Mouse (Mus musculus): ENCODE measurements around the gene Cherp. TPM values are rescaled to one million over a fixed set of nuclear protein-coding genes. Genes with fewer than 3 reads are reported as not detected.
A peak's percentile ranks its signal among the peaks of the same experiment; 100 is the strongest.

Cherp gene
- total RNA-seq (2021), result 10 to 100 TPM; 45.9 to 55.4 TPM

DNA sequence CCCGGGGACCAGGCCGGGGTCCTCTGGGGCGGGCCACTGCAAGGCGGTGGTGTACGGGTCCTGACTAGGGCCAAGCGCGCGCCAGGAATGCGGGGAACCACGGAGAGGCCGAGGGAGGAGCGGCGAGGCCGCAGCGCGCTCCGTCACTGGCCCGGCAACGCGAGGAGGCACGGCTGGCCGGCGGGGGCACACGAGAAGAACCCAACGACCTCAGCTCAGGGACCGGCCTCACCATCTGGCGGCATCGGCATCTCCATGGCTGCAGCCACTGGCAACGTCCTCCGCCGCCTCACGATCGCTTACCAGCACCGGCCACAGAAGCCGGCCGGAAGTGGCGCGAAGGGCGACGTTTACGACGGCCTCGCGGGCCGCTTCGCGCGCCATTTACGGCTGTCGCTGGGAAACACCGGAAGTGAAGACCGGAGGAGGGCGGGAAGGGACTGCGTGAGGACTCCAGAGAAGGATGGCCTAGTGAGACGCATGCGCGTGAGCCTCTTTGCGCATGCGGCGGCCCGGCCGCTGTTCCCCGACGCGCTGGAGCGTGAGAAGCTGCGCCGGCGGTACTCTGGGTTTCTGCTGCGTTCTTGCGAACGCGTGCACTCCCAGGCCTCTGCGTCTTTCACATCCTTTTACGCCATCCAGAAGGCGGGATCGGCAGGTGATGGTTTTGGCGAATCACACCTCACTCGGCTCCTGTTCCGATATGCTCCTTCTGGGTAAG lies at the start of gene Cherp:
Gene Cherp, minus strand, starts transcription at position 401 of the 721 bp plus-strand sequence.
- intact Hi-C loops (cut with DNase I), result loop anchor here (2.0 to 5.0 kb wide), 2 partner anchors 18 to 298 kb away; partner anchors contain the start of gene Slc35e1
- peak; percentile 98 for DNase-seq

DNA sequence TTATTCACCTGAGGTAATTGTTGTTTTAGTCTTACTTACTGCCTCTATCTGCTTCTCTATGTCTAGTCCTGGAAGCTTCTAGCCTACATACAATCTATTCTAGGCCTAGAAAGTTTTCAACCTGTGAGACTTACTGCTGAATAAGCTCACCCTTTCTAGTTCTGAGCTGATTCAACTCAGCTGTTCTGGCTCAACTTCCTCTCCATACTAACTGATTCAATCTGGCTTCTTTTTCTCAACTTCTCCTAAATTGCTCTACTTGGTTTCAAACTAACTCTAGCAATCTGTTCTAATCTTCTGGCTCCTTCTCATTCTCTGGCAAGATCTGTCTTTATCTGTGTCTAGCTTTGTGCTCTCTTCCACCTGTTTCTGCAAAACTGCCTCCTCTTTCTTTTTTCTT lies 46.9 kb upstream of the Cherp start:
- no peak for DNase-seq
- intact Hi-C loops (cut with DNase I), result no loop called here

DNA sequence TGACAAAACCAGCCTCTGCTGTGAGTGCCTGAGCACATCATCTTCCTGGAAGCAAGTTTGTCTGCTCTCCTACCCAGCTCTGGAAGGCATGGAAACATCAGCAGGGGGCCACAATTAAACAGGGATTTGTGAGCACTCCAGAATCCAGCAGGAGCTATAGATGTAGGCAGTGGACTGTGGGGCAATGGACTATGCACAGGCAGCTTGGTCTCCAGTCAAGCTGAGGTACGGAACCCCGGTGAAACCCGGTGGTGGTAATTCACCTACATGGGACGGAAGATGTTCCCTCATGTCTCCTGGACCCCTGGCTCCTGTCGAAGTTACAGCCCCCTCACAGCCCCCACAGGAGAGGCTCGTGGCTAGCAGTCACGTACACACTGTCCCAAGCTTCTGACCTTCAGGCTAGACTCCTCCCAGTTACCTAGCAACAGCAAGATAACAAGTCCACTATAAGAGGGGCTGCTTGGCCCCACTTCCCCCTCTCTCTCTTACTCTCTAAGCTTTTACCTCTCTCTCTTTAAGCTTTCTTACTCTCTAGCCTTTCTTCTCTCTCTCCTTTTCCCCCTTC lies 42.5 kb upstream of the Cherp start:
- no peak for DNase-seq
- intact Hi-C loops (cut with DNase I), result no loop called here

DNA sequence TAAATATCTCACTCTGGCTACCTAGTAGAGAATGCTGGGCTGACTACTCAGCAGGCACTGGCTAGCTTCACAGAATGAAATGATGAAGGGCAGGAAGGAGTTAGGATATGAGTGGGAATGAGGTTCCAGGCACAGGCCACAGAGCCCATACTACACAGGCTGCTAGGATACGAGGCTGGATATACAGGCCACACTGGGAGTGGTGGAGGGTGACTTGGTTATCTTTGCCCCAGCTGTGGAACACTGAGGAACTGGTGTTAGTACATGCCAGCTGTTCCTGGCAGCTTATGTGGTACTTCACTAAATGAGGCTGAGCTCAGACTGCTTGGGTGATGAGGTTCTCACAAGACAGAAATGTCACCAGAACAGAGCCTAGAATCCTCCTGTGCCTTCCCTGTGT lies 38.1 kb upstream of the Cherp start:
- intact Hi-C loops (cut with DNase I), result no loop called here
- no peak for DNase-seq

DNA sequence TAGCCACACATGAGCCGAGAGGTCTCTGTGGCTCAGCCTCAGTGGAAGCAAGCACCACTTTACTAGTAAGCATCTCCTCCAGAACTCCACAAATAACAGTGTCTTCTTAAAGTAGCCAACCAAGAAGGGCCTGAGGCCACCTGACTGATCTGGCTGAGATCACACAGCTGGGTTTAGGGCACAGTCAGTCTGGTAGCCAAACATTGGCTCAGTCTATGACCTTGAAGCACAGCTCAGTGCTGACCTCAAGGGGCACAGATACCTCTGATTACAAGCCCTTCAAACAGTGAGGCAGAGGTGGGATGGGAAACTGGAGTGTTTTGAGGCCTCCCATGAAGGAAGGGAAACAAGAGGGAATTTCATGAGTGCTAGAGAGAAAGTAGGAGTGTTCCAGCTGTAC lies 37.6 kb upstream of the Cherp start:
- intact Hi-C loops (cut with DNase I), result no loop called here
- no peak for DNase-seq

DNA sequence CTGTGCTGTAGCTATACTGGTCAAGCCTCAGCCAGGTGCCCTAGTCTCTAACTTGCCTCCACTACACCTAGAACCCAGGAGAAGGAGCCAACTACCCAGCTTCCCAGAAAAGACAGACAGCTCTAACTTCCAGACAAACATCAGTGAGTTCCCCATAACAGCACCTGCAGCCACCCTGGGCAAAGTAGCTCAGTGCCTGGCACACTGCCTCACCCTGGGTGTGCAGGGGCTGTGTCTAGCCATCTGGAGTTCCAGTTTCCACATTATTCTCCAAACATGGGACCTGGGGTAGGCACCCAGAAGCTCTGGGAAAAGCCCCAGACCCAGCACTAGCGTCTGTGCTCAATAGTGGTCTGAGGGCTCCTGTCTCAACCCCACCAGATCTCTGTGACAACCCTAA lies 32.5 kb upstream of the Cherp start:
- intact Hi-C loops (cut with DNase I), result no loop called here
- no peak for DNase-seq

DNA sequence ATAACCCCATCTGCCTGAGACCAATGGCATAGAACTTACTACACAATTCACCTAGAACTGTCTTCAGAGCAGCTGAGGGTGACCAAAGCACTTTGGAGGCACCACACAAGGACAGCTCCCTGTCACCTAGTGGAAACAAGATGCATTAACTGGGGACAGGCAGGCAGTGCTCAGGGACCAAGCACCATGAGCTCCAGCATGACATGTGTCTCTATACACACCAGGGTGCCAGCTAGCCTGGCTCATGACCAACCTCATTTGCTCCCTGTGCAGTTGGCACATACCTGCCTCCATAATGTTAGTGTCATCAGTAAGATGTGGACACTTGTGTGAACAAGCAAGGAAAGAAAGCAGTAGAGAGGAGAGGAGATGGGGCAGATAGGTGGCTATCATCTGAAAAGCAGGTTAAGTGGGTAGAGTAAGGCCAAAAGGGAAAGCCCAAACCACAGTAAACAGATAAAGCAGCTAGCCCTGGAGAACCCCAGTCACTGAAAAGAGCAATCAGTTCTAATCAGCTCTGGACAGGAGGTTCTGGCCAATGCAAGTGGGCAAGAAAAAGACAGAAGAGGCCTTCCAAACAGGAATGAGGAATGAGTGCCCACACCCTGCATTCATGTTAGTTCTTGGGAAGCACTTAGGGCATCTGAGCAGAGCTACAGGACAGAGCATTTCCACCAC lies 29.8 kb upstream of the Cherp start:
- intact Hi-C loops (cut with DNase I), result no loop called here

DNA sequence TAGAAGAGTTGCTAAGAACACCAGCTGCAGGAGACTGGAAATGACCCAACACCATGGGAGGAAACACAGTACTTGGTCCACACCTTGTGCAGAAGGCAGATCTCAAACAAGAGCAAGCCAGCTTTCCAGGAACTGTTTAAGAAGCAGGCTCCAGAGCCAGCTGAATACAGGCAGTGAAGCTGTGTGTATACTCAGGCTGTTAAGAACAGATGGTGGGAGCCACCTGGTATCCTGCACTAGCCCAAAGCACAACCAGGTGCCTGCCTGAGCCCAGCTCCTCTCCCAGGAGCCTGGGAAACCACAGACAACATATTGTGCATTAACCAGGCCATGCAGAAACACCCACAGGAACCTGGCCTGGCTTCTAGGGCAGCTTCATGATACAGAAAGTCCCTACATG lies 29.1 kb upstream of the Cherp start:
- intact Hi-C loops (cut with DNase I), result no loop called here
- DNase-seq, result no peak

More for the DNA sequence above, 29.8 kb upstream of the Cherp start:
- DNase-seq, result peak in 1 of 2 experiments; percentile 37

DNA sequence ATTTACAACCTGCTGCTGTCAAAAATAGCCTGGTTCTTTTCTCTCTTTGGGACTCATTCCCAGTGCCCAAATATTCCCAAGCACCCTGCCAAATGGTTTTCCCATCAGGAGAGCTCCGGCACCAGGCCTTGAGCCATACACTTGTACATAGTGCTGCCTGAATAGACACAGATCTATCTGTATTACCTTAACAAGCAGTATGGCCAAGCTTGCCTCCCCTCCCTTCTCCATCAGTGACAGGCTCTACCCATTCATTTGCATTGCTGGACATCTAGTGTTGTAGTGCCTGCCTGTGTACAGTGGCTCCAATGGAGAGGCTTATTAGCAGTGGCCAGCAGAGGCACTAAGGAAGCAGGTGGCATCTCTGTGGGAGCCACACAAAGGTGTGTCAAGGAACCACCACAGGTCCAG lies 25.5 kb upstream of the Cherp start:
- intact Hi-C loops (cut with DNase I), result no loop called here
- peak; percentile 51 to 75 for DNase-seq

DNA sequence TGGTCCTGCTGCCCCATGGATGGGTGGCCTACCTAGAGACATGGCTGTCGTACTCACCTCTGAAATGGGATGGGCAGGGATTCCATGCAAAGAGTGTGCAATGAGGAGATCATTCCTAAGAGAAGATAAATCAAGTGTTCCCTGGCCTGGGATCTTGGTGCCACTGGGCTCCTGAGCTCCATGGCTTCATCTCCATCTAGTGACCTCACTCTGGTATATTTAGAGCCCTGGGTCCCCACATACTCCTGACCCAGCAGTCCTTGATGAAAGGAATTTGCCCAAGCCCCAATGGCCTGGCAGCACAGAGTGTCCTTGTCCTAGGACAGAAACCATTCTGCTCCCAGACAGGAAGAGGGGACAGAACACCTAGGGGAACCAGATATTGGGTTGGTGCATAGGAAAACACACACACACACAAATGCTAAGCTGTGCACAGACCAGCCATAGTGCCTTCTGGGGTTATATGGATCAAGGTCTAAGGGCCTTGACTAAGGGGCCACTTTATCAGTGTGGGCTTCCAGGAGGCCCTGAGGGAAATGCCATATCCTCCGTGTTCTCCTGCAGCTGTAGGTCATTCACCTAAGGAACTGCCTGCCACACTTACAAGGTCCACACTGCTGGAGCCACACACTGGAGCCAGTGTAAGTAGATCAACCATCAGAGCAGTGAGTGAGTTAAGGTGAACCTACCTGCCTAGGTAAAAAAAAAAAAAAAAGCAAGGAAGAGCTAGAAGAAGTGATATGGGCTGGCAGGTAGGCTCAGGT lies 24.7 kb upstream of the Cherp start:
- peak; percentile 76 to 85 for DNase-seq
- intact Hi-C loops (cut with DNase I), result no loop called here

DNA sequence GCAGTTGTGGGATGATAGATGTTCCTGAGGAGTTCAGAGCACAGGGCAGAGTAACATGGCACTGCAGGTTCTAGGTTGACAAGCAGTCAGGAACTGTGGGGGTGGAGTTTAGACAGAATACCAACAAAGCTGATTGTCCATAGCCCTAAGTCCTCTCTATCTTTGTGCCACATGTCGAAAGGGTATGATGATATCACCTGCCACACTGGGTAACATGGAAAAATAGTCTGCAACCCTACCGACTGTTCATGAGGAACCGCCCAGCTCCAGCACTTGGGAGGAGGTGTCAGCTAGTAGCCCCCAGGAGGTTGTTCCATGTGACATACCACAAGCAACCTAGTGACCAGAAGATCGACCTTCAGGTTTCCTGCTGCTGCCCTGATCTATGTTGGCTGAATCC lies 23.5 kb upstream of the Cherp start:
- no peak for DNase-seq
- intact Hi-C loops (cut with DNase I), result no loop called here

DNA sequence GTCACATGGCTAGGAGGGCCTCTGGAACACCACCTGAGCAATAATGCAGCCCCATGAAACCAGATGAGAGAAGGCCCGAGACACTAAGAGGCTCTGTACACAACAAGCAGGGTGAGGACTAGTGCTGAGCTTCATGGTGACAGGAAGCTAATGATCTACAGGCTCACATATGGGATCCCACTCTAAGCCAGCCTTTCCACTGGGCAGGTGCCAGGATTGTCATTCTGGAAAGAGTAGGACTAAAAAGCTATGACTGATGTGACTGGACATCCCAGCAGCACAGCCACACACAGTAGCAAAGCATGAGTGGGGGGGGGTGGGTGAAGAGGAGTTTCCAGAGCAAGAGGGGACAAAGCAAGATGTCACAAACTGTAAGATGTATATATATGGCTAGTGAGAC lies 22.9 kb upstream of the Cherp start:
- intact Hi-C loops (cut with DNase I), result no loop called here

DNA sequence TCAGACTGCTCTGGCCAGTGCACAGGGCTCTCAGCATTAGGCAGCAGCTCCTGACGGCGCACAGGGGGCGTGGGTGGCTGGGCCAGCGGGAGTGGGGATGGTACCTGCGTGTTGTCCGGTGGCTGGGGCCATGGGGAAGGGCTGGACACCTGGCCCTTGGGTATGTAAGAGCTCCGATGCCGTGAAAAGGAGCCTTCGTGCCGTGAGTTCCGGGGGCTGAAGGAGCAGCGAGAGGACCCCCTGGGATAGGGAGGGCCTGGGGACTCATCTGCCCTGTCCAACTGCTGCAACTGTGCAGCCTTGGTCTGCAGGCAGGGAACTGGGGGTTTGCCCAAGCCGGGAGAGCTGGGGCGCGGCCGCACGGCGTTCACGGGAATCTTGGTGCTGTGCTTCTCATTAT lies 21.2 kb upstream of the Cherp start:
- intact Hi-C loops (cut with DNase I), result no loop called here
- no peak for DNase-seq

More for the DNA sequence above, 22.9 kb upstream of the Cherp start:
- no peak for DNase-seq

DNA sequence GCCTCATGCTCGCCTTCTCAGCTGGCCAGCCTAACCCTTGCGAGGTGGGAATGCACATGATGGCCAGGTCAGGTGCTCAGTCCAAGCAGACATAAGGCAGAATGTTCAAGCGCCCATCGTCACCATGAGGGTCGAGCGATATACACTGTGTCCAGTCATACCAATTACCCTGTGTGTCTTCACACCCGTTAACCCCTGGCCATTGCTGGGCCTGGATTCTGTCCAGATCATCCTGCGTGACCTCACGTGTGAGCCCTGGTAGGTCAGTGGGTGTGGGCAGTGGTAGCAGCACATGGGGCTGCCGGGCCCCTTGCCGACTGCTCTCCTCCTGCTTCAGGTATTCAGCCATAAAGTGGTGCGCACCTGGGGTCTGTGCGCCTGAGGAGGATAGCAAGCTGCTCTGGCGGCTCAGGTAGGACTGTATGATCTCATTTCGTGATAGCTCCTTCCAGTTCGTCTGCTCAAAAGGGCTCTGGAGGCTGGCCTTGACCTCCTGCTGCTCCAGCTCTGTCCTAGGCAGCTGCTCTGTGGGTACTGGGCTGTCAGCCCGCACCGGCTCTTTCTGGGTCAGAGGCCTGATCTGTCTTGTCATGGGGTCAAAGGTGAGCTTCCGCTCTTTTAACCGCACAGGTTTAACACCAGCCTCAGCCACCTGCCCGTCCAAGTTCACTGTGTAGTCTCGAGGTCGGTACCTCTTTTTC lies 20.5 kb upstream of the Cherp start:
- no peak for DNase-seq
- intact Hi-C loops (cut with DNase I), result no loop called here

DNA sequence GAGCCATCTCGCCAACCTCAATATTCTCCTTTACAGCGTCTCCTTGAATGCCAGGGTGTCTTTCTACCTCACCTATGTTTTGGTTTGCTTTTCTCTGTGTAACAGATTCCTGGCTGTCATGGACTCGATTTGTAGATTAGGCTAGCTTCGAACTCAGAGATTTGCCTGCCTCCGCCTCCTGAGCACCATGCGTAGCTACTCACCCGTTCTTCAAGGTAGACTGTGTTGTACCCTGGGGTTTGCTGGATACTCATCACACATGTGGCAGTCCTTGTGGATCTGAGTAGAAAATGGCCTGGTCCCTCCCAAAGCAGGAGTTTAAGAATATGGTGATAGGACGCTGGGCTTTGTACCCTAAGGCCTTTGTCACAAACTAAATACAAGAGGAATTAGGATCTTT lies 18.4 kb upstream of the Cherp start:
- no peak for DNase-seq
- intact Hi-C loops (cut with DNase I), result loop anchor here (2.0 kb wide), 2 partner anchors 19 to 77 kb away; partner anchors contain the start of genes Cherp and Smim7

DNA sequence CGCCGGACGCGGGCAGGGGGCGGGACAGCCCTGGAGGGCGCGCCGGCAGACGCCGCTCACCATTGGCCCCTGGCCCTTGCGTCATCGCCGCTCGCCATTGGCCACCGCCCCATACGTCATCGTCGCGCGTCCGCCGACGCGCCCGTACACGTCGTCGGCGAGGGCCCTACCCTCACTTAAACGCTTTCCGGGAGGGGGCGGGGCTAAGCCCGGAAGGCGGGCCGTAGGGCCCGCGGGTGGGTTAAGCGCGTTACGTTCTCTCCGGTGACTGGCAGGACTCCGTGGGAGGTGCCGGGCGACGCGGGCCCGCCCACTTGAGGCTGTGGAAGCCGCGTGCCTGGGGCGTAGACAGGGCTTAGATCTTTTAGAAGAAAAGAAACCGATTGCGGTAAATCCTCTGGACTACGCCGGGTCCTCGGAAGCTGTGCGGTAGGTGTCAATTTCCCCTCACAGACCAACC lies 17.6 kb upstream of the Cherp start:
- intact Hi-C loops (cut with DNase I), result loop anchor here (1.0 to 2.0 kb wide), 3 partner anchors 18 to 78 kb away; partner anchors contain the start of genes Cherp, Med26 and Smim7

DNA sequence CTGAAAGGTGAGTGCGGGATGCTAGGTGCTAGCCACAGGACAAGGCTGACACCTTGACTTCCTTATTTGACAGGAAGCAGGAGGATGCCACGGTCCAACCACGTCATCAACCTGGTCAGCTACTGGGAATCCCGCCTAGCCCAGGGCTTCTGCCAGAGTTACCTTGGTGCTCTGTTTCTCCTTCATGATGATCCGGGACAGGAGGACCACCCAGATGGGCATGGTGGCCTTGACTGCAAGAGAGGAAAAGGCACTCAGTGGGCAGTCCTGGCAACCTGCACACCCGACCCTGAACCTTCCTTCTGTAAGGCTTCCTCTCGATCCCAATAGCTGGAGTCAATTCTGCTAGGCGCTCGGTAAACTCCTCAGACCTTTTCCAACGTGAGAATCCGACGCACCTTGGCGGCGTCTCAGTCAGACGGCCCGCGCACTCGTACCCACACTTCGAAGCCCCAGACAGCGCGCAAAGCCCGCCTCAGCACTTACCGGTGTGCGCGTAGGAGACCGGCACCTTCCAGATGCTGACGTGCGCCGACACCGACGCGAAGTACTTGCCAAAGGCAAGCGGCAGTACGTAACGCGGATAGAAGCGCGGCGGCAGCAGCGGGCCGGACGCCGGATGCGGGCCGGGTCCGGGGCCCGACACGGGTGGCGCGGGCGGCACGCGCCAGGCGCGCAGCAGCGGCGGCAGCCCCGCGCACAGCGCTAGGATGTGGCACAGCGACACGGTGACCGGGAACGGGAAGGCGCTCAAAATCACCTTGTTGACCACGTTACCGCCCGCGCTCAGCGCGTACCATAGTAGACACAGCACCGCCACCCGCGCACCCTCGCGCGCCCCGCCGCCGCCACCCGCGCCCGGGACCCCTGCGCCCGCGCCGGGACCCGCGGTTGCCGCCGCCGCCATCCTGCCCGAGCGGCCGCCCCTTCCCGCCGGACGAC lies 16.9 kb upstream of the Cherp start, which contains the start of gene Slc35e1:
Gene Slc35e1, minus strand, starts transcription at position 935 of the 942 bp plus-strand sequence.
- DNase-seq, result peak; percentile 43 to 56
- intact Hi-C loops (cut with DNase I), result loop anchor here (1.0 to 2.0 kb wide), 3 partner anchors 17 to 79 kb away; partner anchors contain the start of genes Cherp, Med26 and Smim7

More for the DNA sequence above, 17.6 kb upstream of the Cherp start:
- DNase-seq, result peak; percentile 100

DNA sequence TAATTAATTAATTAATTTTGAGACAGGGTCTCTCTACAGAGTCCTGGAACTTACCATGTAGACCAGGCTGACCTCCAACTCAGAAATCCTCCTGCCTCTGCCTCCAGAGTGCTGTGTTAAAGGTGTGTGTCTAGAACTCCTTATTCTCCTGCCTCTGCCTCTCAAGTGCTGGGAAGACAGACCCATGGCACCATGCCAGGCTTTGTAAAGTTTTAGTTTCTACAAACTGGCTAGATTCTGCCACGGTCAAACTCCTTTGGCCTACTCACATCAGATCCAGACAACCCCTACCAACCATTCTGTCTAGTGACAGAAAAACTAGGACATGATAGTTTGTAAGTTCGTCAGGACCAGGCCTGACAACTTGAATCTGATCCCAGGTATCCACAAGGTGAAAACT lies 16.0 kb upstream of the Cherp start:
- intact Hi-C loops (cut with DNase I), result no loop called here
- no peak for DNase-seq

DNA sequence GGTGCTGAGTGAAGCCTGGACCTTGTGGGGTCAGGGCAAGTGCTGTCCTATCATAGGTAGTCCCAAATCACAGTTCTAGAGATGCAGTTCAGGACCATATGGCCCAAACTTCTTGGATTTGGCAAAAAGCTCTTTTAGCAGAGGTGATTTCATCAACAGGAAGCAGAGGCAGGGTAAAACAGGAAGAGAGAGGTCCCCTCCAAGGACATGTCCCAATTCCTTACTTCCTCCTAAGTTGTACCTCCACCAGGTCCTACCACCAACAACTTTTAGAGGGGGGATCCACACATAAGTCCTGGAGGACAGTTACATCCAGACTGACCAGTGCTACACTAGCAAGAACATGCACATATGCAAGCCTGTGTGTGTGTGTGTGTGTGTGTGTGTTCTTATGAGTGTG lies 12.0 kb upstream of the Cherp start:
- no peak for DNase-seq
- intact Hi-C loops (cut with DNase I), result no loop called here
